Mouse (Mus musculus): ENCODE measurements around the gene Kcnk5. TPM values are rescaled to one million over a fixed set of nuclear protein-coding genes. Genes with fewer than 3 reads are reported as not detected.

Gene Kcnk5
- polyA plus RNA-seq, 1 experiment = 2.8 TPM

DNA sequence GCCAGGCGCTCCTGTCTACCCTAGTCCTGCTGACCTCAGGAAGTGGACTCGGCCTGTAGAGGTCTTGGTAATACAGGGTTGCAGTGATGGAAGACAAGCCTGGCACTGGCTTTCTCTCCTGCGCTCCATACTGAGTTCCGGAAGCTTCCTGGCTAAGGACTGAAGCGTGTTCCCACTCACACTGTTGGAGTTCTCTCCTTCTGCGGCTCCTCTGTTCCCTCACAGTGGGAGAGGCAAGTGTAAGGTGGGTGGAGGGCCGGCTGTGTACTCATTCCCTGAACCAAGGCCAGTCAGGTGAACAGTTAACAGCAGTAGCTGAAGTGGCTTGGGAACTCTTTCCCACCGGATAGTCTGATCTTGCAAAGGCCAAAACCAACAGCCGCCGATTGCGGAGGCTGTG lies 61.6 kb downstream of the Kcnk5 start:
- no peak for TF ChIP-seq GATA1 (IDR thresholded peaks at IDR 0.05; ENCODE audit: low read length)

DNA sequence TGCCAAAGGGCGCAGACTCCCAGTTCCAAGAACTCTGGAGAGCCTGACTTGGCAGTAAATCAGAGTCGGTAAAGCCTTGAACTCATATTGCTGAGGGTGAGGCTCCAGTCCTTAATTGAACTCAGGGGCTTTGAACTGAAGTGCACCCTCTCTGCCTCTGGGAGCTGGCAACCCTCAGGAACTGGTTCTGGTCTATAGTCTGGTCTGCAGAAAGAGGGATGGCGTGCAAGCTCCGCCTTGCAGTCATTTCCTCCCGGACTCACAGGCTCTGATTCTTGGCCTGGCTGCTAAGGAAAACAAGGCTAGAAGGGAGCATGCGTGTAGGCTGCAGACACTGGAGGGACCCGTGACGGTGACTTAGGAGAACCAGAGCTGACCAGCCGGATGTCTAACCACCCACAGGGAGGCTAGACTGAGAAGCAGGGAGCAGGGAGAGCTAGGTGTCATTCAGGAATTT lies 65.4 kb downstream of the Kcnk5 start:
- no peak for TF ChIP-seq GATA1 (IDR thresholded peaks at IDR 0.05; ENCODE audit: low read length)

DNA sequence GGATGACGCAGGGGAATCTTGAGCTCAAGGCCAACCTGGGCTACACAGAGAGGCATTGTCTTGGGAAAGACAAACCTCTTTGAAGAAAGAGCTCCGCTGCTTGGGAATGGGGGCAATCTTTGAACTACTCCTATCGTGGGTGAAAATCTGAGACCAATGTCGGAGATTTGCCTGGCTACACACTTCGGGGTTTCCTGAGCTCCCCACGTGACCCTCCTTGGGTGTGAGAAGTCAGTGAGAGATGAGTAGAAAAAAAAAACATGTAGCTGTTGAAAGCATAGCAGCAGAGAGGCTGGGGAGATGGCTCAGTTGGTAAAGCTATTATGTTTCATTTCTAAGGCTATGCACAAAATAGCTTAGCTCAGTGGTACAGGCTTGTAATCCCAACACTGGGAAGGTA lies 66.7 kb downstream of the Kcnk5 start:
- no peak for TF ChIP-seq GATA1 (IDR thresholded peaks at IDR 0.05; ENCODE audit: low read length)

DNA sequence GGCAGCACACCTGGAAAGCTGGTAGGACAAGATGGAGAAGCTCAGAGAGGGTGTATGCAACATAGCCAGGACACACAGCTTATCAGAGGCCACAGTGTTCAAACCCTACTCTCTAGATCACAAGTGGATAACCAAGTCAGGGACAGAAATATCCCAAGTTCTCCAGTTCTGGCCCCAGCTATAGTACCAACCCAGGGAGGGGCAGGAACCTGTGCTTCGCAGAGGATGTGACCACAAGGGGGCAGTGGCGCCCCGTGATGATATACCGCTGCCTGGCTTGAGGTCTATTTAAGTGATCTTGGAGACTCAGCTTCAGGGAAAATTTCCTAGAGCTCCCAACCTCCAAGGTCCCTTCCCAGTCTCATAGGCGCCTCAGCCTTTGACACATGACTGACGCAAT lies 67.6 kb downstream of the Kcnk5 start:
- TF ChIP-seq GATA1 (IDR thresholded peaks at IDR 0.05; ENCODE audit: low read length) = no peak

DNA sequence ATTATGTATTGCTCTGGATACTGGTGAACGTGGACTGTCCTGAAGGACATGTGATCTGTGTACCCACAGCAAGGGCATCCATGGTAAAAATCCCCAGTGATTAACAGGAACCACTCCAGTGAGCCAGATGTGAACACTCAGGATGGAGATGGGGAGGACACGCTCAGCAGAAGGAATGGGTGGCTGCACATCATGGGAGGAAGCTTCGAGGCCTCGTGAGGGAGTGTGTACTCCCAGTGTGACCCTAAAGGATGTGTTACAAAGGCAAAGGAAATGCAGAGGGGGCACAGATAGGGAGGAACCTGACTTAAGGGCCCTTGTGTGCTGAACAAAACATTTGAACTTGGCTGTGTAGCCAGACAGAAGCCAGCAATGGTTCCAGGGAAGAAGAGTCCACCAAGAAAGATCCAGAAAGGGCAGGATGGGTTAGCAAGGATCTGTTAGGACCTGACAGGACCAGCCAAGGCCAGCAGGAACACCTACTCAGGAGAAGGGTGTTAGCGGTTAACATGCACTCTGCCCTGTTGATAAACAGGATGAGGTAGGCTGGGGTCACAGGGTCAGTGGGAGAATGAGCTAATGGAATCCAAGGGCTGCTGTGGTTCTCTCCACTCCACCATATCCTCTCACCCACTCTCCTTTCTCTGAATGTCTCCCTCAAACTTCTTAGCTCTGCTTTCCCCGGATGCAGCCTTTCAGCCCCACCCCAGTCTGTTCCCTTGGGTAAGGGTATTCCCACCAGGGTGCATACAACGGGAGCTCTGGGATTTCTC lies 68.2 kb downstream of the Kcnk5 start:
- no peak for TF ChIP-seq GATA1 (IDR thresholded peaks at IDR 0.05; ENCODE audit: low read length)

DNA sequence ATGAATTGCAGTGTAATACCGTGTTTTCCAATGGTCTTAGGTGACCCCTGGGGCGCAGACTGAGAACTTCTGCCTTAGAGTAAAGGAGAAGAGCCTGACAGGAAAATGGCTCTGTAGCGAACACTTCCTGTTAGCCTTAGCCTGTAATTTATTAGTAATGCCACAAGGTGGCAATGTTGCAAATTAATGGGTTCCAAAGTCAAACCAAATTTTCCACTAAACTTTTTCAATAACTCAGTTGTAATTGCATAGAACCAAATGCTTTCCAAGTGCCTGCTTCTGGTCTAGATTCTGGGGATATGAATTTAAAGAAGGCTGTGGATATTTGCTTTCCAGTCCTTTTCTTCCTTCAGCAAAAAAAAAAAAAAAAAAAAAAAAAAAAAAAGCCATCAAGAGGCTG lies 69.4 kb downstream of the Kcnk5 start:
- TF ChIP-seq GATA1 (IDR thresholded peaks at IDR 0.05; ENCODE audit: low read length) = no peak

DNA sequence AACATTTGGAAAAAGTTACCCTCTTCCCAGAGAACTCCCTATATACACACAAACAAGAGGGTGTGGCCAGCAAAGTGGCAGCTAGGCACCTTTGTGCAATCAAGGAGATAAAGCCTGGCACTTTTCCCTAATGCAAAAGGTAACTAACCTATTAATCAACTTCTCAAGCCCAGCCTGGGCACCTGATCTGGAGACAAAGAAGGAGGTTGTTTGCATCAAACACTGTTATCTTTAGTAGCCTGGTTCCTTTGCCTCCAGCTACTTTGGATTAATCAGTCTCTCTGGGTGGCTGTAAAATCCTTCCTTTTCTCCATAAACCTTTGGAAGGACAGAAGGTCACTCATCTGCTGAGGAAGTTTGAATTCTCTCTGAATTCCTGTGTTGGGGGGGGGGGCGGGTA lies 70.7 kb downstream of the Kcnk5 start:
- no peak for TF ChIP-seq GATA1 (IDR thresholded peaks at IDR 0.05; ENCODE audit: low read length)

DNA sequence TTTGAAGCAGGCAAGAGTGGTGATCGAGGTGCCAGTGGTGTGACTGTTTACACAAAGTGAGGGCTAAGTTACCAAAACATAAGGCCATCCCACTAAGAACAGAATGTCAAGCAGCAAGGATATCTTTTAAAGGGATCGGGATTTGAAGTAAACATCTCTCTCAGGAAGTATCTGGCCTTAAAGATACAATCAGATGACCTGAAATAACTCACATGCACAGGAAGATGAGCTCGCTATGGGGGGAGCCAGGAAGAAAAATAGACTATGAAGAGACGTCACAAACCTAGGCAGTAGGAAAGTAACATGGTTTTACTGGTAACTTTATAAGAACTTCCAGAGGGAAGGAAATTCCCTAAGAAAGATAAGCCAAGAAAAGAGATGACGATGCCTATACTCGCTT lies 75.3 kb downstream of the Kcnk5 start:
- TF ChIP-seq GATA1 (IDR thresholded peaks at IDR 0.05; ENCODE audit: low read length) = no peak

DNA sequence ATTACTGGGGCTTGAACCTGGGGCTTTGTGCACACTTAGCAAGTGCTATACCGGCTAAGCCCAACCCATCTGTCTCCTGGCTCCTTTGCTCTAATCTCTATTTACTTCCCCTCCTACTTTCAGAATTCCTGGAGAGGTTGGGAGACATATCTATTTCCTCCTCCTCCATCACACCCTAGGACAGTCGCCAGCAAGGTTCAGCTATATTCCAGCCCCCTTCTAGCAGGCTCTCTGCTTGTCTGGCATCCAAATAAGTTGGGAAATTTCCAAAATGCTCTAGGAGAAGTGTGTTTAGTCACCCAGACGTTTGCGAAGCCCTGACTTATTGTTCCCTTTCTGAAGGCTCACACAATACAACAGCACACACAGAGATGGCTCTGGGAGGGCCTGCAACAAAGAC lies 78.4 kb downstream of the Kcnk5 start:
- TF ChIP-seq GATA1 (IDR thresholded peaks at IDR 0.05; ENCODE audit: low read length) = no peak

DNA sequence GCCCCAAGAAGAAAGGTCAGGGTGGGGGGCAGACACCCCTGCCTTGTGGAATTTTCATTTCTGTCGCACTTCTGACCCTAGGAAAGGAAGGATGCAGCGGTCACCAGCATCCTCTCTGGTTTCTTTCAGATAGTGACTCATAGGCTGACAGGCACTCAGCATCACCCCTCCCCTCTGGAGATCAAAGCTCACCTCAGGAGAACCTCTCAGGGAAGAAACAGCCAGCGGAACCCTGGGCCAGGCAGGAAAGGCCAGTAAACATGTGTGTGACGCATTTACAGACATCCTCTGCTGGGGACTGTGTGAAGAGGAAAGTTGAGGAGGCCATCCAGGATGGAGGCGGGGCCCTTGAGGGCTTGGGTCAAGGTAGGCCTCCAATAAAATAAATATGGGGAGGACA lies 83.5 kb downstream of the Kcnk5 start:
- no peak for TF ChIP-seq GATA1 (IDR thresholded peaks at IDR 0.05; ENCODE audit: low read length)

DNA sequence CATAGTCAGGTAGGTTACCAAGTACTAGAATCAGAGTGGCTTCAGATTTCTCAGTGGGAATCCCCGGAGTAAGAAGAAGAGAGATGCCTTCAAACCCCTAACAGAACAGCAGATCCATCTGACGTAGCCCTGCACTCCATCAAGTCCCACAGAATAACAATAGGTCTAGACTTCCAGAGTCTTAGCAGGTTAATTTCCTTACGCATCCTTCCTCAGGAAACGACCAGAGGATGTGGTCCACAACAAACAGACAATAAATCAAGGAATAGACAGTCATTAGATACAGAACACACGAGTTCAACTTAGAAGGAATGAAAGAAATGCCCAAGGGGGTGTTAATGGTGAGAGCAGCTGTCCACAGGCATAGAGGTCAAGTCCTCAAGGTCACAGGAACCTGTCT lies 86.7 kb downstream of the Kcnk5 start:
- TF ChIP-seq GATA1 (IDR thresholded peaks at IDR 0.05; ENCODE audit: low read length) = no peak

DNA sequence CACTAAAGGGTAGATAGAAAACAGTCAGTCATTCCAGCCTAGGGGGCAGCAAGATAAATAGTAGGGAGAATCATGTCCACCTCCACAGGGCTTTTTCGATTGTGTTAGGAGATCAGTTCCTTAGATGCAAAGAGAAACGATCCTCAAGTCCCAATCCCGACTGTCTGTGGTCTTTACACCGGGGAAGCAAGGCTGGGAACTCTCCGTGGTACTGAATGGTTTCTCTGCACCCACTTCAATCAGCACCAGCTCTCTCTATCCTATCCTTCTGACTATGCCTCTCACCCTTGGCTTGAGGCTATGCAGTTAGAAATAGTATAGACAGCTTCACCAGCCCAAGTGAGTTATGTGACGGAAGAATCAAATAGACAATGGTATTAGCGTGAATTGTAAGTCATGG lies 88.1 kb downstream of the Kcnk5 start:
- no peak for TF ChIP-seq GATA1 (IDR thresholded peaks at IDR 0.05; ENCODE audit: low read length)

Other genes starting within 250 kb of the Kcnk5 start
- gene Gng2, start 204.2 kb downstream of the Kcnk5 start, polyA plus RNA-seq (2012) = 0.40 and 0.67 TPM in 2 replicates
- 0.40 TPM in 2 replicates for gene Saysd1, start 43.3 kb downstream of the Kcnk5 start, polyA plus RNA-seq (2012)
- not detected in 2 replicates for gene Kcnk16, start 87.4 kb upstream of the Kcnk5 start, polyA plus RNA-seq (2012)
- 0.41 and 0.73 TPM in 2 replicates for gene Nudt13, start 112.9 kb upstream of the Kcnk5 start, polyA plus RNA-seq (2012)
- 46.9 and 95.3 TPM in 2 replicates for gene Ecd, start 166.3 kb upstream of the Kcnk5 start, polyA plus RNA-seq (2012)
- gene Fam149b, start 166.4 kb upstream of the Kcnk5 start, polyA plus RNA-seq (2012) = 14.5 and 15.4 TPM in 2 replicates
- 133 and 165 TPM in 2 replicates for gene Dnajc9, start 207.1 kb upstream of the Kcnk5 start, polyA plus RNA-seq (2012)
- 30.3 and 33.3 TPM in 2 replicates for gene Mrps16, start 211.8 kb upstream of the Kcnk5 start, polyA plus RNA-seq (2012)

Measured in G1E-ER4 (cell line).